Mouse (Mus musculus): ENCODE data around the gene R3hdm1.

DNA sequence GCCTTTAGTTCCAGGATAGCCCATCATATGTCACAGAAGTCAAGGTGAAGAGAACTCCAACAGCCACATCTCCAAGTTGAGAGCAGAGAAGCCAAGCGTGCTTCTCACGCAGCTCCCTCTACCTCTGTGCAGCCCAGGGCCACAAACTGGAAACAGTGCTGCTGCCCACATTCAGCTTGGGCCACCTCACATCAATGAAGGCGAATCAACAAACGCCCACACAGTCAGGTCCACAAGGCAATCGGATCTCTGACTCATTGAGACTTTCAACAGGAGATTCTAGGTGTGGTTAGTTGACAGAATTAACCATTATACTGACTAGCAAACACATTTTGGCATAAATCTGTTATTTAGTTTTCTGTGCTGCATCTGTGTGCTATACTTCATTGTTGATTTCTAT is 44.5 kb upstream of the R3hdm1 start:
- TF ChIP-seq CTCF (IDR thresholded peaks at IDR 0.05; ENCODE audit: control insufficient read depth, insufficient read depth, insufficient replicate concordance, low read depth, low read length): no peak
- no peak for TF ChIP-seq POLR2A (IDR thresholded peaks at IDR 0.05; ENCODE audit: control insufficient read depth, low read depth, low read length)
